Mouse (Mus musculus) right cerebral cortex, postnatal 36 days (tissue): Measurements from ENCODE around the gene Lsp1.

Experiments used
- DNase-seq, 2 experiments: peaks; one replicate each; pipeline ENCODE4 v3.0.0; 2022; ENCODE audit warnings: low spot score in 2 of 2, mixed read lengths in 1 of 2

Gene Lsp1

GRCm38 (mm10) chr7:142460636-142461077, at the start of gene Lsp1:
Gene Lsp1 (plus strand): TSS chr7:142460809.
- DNase-seq, result no peak

- no peak for DNase-seq
Measured at GRCm38 (mm10) chr7:142413285-142413684, 47.3 kb upstream of the Lsp1 start.

DNA sequence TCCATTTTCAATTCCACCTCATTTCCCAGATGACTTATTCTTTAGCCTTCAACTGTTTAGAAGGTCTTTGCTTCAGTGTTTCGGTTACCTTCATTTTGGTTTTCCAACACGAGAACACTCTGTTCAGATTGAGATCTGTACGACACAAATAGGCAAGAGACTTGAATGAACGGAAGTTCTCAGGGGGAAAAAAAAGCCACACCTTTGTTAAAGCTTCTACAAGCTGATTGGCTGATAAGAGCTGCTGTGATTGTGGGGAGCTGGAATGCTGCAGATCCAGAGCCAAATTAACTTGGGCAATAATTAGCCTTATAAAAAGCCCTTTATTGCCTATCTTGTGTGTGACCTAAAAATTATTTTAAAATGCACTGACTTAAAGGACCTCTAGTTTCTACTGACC, 45.3 kb upstream of the Lsp1 start:
- no peak for DNase-seq

DNA sequence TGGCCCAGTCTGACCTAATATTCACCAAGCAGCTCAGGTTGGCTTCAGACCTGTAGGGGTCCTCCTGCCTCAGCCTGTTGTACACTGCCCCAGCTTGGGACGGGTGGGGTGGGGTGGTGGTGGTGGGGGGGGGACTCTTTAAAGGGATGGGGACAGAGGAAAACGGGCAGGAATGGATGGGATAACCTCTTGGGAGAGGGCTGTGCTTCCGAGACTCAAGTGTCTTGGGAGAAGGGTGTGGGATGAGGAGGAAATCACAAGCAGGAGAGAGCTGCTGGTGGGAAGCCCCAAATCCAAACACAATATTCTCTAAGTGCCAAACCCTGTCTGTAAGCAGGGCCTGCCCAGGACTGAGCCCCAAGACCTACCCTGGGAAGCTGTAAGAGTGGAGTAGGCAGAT, 44.4 kb upstream of the Lsp1 start:
- no peak for DNase-seq

GRCm38 (mm10) chr7:142418027-142418426, 42.6 kb upstream of the Lsp1 start:
- no peak for DNase-seq

- no peak for DNase-seq
Measured at GRCm38 (mm10) chr7:142418679-142419078, 41.9 kb upstream of the Lsp1 start.

GRCm38 (mm10) chr7:142419887-142420286, 40.7 kb upstream of the Lsp1 start:
- no peak for DNase-seq

- no peak for DNase-seq
Measured at GRCm38 (mm10) chr7:142421826-142422225, 38.8 kb upstream of the Lsp1 start.

- DNase-seq, result no peak
Measured at GRCm38 (mm10) chr7:142425641-142426213, 34.9 kb upstream of the Lsp1 start.

GRCm38 (mm10) chr7:142428213-142428612, 32.4 kb upstream of the Lsp1 start:
- DNase-seq, result no peak

GRCm38 (mm10) chr7:142430160-142430678, 30.4 kb upstream of the Lsp1 start:
- peak in 1 of 2 experiments; percentile 43 for DNase-seq

DNA sequence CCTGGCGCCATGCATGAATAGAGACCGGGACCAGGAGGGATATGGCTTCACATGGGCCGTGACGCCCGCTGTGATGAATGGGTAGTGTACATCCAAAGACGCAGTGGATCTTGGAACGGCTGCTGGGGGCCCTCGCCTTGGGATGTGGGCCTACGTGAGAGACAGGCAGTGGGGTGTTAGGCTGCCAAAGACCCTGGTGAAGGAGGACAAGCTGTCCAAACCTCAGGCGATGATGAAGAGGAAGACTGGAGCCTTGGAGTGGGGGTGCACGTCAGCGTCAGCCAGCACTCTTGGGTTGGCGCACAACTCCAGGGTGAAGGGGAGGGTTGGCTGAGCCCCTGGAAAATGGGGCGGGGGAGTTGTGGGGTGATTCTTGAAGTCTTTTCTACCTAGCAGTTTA, 29.5 kb upstream of the Lsp1 start:
- no peak for DNase-seq

DNA sequence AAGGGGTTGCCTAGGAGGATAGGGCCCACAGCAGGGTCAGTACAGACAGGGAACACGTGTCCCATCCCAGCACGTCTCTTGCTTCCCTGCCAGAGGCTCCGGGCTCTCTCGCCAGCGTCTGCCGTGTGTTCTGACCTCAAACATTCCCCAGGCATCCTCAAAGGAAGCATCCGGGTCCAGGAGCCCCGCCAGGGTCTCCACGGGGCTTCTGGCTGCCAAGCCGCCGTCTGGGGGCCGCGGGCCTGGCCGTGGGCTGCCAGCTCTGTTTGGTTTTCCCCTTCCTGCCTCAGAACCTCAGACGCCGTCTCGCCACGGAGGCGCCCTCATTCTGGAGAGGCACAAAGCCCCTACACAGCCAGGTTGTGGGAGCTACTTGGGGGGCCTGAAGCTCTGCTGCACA, 27.0 kb upstream of the Lsp1 start:
- DNase-seq, result no peak

DNA sequence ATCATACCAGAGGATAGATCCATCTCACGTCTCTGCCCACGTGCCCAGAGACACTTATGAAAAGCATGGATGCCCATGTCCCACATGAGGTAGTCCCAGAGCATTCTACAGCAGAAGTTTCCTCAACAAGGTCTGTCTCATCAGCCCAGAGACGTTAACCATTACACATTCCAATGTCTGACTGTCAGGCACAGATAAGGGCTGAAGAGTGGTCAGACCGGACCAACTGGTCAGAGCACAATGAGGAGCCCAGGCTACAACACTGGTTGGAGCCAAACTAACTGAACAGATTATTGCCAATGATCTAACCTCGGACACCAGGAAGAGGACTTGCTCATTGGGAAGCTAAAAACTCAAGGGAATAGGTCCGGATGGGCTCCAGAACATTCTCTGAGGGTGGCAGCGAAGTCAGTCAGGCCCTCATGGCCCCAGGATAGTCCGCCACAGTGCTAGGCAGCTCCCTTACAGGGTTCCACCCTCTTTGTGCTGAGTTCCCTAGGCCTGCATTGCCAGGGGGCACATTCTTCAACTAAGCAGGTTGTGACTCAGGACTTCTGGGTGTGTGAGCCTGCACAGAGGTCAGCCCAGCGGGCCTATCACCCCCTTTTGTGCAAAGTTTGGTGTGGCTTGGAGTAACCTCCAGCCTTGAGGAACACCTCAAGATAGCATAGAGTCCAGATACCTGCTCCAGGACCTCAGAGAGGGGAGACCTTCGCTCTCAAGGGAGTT, 26.3 kb upstream of the Lsp1 start, which contains the start of gene Syt8:
Syt8 (plus strand) TSS at position 714 of the 729 bp plus-strand sequence.
- DNase-seq, result no peak

DNA sequence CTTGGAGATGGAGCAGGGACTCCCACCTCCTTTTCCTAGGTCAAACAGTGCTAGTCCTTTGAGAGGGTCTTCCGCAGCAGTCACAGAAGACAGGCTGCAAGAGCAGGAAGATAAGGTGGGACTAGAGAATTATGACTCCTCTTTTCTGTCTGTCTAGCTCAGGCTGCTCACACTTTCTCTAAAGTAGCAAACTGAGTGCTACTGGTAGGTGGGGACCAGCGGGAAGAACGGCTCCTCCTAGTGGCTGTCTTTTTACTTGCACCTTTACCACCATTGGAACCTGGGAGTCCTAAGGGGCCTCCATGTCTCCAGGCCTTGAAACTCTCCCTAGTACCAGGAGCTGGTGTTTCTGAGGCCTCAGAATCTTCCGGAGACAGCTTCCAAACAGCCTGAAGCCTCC, 25.1 kb upstream of the Lsp1 start:
- peak; percentile 29 to 51 for DNase-seq

- DNase-seq, result no peak
Measured at GRCm38 (mm10) chr7:142437324-142437723, 23.3 kb upstream of the Lsp1 start.

- DNase-seq, result no peak
Measured at GRCm38 (mm10) chr7:142439966-142440365, 20.6 kb upstream of the Lsp1 start.

GRCm38 (mm10) chr7:142440657-142441114, 19.9 kb upstream of the Lsp1 start:
- peak in 1 of 2 experiments; percentile 21 for DNase-seq

GRCm38 (mm10) chr7:142441585-142441984, 19.0 kb upstream of the Lsp1 start, which contains the start of gene Tnni2:
Gene Tnni2 (plus strand): TSS chr7:142441808.
- no peak for DNase-seq

DNA sequence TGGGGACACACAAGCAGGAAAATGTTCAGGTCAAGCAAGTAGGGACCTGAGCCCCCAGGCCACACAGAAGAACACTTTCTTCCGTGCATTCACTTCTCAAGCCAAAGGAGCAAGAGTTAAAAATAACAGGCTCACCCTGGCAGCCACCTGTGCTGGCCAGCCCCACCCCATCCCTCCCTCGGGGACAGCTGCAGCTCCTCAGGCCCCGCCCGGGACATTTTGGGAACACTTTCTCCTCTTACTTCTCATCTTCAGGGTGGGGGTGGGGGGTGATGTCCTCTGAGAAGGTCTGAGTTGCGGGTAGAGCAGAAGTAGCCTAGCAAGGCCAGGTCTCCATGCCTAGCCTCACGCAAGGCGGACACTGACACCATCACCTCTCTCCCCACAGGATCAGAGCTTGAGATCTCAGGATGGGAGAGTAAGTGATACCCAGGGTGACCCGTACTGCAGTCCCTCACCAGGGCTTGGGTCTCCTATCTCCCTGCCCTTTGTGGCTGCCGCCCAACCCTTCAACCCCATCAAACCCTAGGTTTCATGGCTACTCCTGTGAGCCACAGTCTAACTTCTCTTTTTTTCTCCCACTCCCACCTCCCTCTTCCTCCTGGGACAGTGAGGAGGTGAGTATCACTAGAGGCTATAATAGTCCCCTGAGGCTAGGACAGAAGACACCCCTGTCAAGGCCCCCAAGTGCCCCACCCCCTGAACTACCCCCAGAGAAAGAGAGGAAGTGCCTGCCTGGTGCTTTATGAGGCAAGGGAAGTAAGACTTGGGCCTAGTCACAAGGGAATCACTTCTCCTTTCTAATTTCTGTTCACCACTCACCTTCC, 18.3 kb upstream of the Lsp1 start:
- no peak for DNase-seq

- no peak for DNase-seq
Measured at GRCm38 (mm10) chr7:142442908-142443420, 17.6 kb upstream of the Lsp1 start.

DNA sequence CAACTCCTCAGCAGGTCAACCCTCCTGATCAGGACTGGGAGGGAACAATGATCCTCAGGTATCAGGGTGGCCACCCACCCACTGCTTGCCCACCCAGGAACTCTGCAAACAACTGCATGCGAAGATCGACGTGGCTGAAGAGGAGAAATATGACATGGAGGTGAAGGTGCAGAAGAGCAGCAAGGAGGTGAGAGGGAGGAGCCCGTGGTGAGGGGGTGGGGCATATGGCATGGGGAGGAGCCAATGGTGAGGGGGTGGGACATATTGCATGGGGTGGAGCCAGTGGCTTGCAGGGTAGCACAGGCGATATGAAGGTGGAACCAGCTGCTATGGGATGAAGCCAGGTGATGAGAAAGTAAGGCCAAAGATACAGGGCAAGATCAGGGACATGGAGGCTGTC, 17.1 kb upstream of the Lsp1 start:
- no peak for DNase-seq
